Mouse (Mus musculus) liver, postnatal 0 days (tissue): ENCODE data around the gene Atp1a2. TPM values are rescaled to one million over a fixed set of nuclear protein-coding genes. Genes with fewer than 3 reads are reported as not detected.
"Not testable (repeated sequence)": the region's sequence is repeated elsewhere in the genome, so short reads cannot be mapped to it uniquely, and the experiment has no call there.

ENCODE experiments used
- ATAC-seq: fragments of 200-750 bp; cut with Nextera tagmentation; 2 replicates; pipeline ENCODE4 v1.8.0; 2017; ENCODE audit warnings: mild to moderate bottlenecking, moderate library complexity
- DNase-seq: peaks from one replicate; pipeline ENCODE4 v3.0.0-alpha.2; 2016
- H3K27ac ChIP-seq: fragments of 300-500 bp; sonication (generic); 2 replicates; pipeline ENCODE4 v1.5.1; 2014; ENCODE audit warnings: antibody characterized with exemption, moderate library complexity, mild to moderate bottlenecking, low read depth
- H3K27me3 ChIP-seq: fragments of 300-500 bp; sonication (generic); 2 replicates; pipeline ENCODE4 v1.6.1; 2014; ENCODE audit warnings: low read length, control low read depth, mixed read lengths; ENCODE audit not compliant: insufficient read depth
- H3K36me3 ChIP-seq: fragments of 300-500 bp; sonication (generic); replicated peaks from 2 replicates; pipeline ENCODE4 v1.6.1; 2014; ENCODE audit warnings: mild to moderate bottlenecking, control low read depth, low read length, moderate library complexity, mixed read lengths; ENCODE audit not compliant: insufficient read depth
- H3K4me1 ChIP-seq: fragments of 300-500 bp; sonication (generic); 2 replicates; pipeline ENCODE4 v1.6.1; 2014; ENCODE audit warnings: antibody characterized with exemption, mild to moderate bottlenecking, control low read depth; ENCODE audit not compliant: insufficient read depth
- H3K4me2 ChIP-seq: fragments of 300-500 bp; sonication (generic); 2 replicates; pipeline ENCODE4 v1.6.1; 2014; ENCODE audit warnings: low read depth, mild to moderate bottlenecking, low read length, moderate library complexity, mixed read lengths
- H3K4me3 ChIP-seq: fragments of 300-500 bp; sonication (generic); 2 replicates; pipeline ENCODE4 v1.5.1; 2014; ENCODE audit warnings: low read depth, low read length
- H3K9ac ChIP-seq: fragments of 300-500 bp; sonication (generic); replicated peaks from 2 replicates; pipeline ENCODE4 v1.6.1; 2014; ENCODE audit warnings: mild to moderate bottlenecking, moderate library complexity
- H3K9me3 ChIP-seq: fragments of 300-500 bp; sonication (generic); 2 replicates; pipeline ENCODE4 v1.6.1; 2016; ENCODE audit warnings: mild to moderate bottlenecking, control low read depth, low read length, mixed read lengths
- CTCF ChIP-seq: sonication (generic); IDR thresholded peaks from 2 replicates; pipeline ENCODE4 v1.5.1; 2016; ENCODE audit warnings: antibody characterized with exemption, low read depth
- EP300 ChIP-seq: IDR thresholded peaks from 2 replicates; pipeline ENCODE4 v1.6.1; 2016; ENCODE audit warnings: antibody characterized with exemption, low read depth, mild to moderate bottlenecking
- WGBS: fragments of 180-500 bp; shearing (Covaris S2); extraction: QIAGEN DNeasy Blood & Tissue Kit; methylation state at CpG from one replicate; pipeline ENCODE4 v1.1.7; 2014; ENCODE audit not compliant: insufficient replicate concordance; 5-methylcytosine and 5-hydroxymethylcytosine counted together
- polyA plus RNA-seq: library from polyadenylated mRNA; unstranded; fragments of >200 nt; fragmentation: Nextera tagmentation; extraction: Ambion mirVana; gene quantifications from 2 replicates; pipeline ENCODE4 v1.2.1, GENCODE M21; 2015

Gene Atp1a2
- polyA plus RNA-seq, 1 experiment from 2014 or later: 0.29 TPM

DNA sequence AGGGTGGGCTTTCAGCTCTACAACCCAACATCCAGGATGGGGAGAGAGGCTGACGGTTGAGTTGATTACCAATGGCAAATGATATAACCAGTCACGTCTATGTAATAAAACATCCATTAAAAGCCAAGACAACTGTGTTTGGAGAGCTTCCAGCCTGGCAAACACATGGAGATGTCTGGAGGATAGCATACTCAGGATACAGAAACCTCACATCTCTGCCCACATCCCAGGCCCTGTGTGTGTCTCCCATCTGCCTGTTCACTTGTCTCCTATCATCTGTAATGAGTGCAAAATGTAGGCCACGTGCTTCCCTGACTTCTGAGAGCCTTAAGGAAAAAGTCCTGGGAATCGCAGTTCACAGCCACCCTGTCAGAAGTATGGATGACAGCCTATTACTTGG lies 50.6 kb downstream of the Atp1a2 start:
- ATAC-seq (no peak), DNase-seq (no peak)
- Histone ChIP-seq H3K4me3 (no peak overlapping the region), H3K9me3 (no peaks in the 10 kb centered on the region), H3K4me1 (no peaks in the 10 kb centered on the region), H3K36me3 (no peaks in the 10 kb centered on the region), H3K27ac (no peak overlapping the region), H3K4me2 (no peak overlapping the region), H3K27me3 (peaks cover 16% of the 10 kb centered on the region; the same call in 1 of the 2 replicates), H3K9ac (no peak overlapping the region)
- TF ChIP-seq CTCF: no peak
- 71% methylated on average over 4 of the region's 4 CpGs for WGBS

GRCm38 (mm10) chr1:172244645-172245044 lies 53.2 kb downstream of the Atp1a2 start:
- WGBS: 33% methylated on average over 23 of the region's 23 CpGs
- not testable (repeated sequence) for H3K9me3 ChIP-seq, ATAC-seq, H3K4me3 ChIP-seq, H3K4me1 ChIP-seq, DNase-seq, H3K36me3 ChIP-seq, H3K9ac ChIP-seq, H3K27ac ChIP-seq
- Histone ChIP-seq H3K4me2 (peak overlapping the region; percentile 24; the same call in 1 of the 2 replicates), H3K27me3 (peaks cover 16% of the 10 kb centered on the region; the same call in 1 of the 2 replicates)

DNA sequence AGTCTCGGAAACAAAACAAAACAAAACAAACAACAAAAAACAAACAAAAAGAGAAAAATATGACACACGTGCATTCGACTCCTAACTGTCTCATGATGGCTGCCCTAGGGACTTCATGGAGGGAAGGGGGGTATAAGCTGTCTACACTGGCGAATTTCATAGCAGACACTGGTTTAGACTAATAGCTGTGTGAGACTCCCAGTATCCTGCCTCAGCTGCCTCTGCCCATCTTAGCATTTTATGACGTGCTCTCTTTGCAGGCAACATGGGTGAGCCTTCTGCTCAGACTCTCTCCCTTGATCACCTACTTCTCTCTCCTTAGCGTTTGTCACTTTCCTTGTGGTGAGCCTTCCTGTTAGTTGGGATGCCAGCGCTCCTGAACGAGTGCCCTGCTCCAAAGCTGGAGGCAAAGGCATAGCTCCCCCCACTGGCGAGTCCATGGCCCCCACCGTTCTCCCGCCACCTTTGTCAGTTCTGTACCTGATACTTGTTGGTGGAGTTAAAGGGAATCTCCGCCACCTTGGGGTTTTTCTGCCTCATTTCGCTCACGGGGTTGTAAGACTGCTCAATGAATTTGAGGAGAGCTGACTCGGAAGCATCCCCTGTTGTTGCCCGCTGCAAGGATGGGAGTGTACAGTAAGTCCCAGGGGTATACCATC lies 54.2 kb downstream of the Atp1a2 start:
- H3K9me3 ChIP-seq: no peaks in the 10 kb centered on the region
- no peak overlapping the region for H3K9ac ChIP-seq
- 31% methylated on average over 16 of the region's 16 CpGs for WGBS
- no peak for DNase-seq
- H3K27me3 ChIP-seq: peaks cover 16% of the 10 kb centered on the region; the same call in 1 of the 2 replicates
- H3K27ac ChIP-seq: no peak overlapping the region
- H3K4me1 ChIP-seq: no peaks in the 10 kb centered on the region
- no peak for TF ChIP-seq EP300
- TF ChIP-seq CTCF: peak; percentile 39; the same call in 1 of the 2 replicates
- ATAC-seq: no peak
- no peak overlapping the region for H3K4me2 ChIP-seq
- H3K4me3 ChIP-seq: no peak overlapping the region
- H3K36me3 ChIP-seq: no peaks in the 10 kb centered on the region

DNA sequence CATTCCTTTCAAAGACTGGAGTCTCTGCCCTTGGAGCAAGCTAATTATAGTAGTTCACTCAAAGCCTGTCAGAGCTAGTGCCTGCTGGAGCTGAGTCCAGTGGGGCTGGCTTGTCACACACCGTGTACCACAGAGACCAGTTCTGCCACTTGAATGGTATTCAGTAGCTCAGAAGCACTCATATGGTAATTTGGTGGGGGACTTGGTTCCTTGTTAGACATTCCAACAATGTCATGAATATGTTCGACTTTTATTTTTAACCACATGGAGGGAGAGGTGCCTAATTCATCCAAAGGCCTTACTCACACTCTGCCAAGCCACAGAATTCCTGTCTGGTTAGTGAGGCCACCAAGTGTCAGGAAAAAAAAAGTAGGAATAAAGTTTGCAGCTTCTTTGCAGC lies 55.5 kb downstream of the Atp1a2 start:
- Histone ChIP-seq H3K4me3 (no peak overlapping the region), H3K4me2 (no peak overlapping the region), H3K27me3 (peaks cover 16% of the 10 kb centered on the region; the same call in 1 of the 2 replicates), H3K9me3 (no peaks in the 10 kb centered on the region), H3K27ac (no peak overlapping the region), H3K9ac (no peak overlapping the region), H3K4me1 (no peaks in the 10 kb centered on the region), H3K36me3 (no peaks in the 10 kb centered on the region)
- DNase-seq (no peak), ATAC-seq (no peak)
- no peak for TF ChIP-seq CTCF
- WGBS: 59% methylated on average over 2 of the region's 2 CpGs

DNA sequence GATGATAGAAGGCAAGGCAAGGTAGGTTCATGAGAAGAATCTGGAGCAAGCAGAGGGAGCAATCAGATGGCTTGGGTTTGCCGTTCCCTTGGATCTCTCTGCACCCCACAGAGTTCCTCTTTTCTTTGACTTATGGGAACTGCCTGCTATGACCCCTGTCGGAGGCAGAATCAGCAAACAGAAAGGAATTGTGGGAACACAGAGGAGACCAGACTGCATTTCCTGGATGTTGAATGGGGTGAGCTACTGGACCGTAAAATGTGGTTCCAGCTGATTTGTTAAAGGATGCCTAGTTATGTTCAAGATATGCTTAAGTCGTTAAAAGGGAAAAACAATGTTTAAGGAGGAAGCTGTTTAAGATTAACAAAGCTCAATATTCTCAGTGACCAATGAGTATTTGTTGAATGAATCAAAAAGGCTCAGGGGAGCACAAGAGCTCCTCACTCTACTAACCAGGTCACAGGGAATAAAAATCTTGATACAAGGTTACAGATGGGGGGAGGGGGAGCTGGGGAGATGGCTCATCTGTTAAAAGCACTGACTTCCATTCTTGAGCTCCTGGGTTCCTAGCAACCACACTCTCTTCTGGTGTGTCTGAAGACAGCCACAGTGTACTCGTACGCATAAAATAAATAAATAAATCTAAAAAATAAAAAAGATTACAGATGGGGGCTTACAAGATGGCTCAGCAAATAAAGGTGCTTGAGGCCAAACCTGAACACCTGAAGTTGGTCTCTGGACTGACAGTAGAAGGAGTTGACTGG lies 56.7 kb downstream of the Atp1a2 start:
- peaks cover 16% of the 10 kb centered on the region; the same call in 1 of the 2 replicates for H3K27me3 ChIP-seq
- no peaks in the 10 kb centered on the region for H3K4me1 ChIP-seq
- 38% methylated on average over 6 of the region's 6 CpGs for WGBS
- TF ChIP-seq EP300 (no peak), CTCF (no peak)
- no peaks in the 10 kb centered on the region for H3K36me3 ChIP-seq
- no peak overlapping the region for H3K4me2 ChIP-seq
- H3K9ac ChIP-seq: no peak overlapping the region
- H3K4me3 ChIP-seq: no peak overlapping the region
- no peaks in the 10 kb centered on the region for H3K9me3 ChIP-seq
- H3K27ac ChIP-seq: no peak overlapping the region
- DNase-seq (no peak), ATAC-seq (no peak)

GRCm38 (mm10) chr1:172229215-172229614 lies 68.6 kb downstream of the Atp1a2 start:
- Histone ChIP-seq H3K36me3 (no peaks in the 10 kb centered on the region), H3K9me3 (no peaks in the 10 kb centered on the region), H3K27me3 (no peaks in the 10 kb centered on the region), H3K4me2 (no peak overlapping the region), H3K9ac (no peak overlapping the region), H3K4me3 (no peak overlapping the region), H3K27ac (no peak overlapping the region), H3K4me1 (no peaks in the 10 kb centered on the region)
- no peak for TF ChIP-seq EP300
- no peak for TF ChIP-seq CTCF
- no peak for ATAC-seq
- 63% methylated on average over 1 of the region's 1 CpGs for WGBS
- no peak for DNase-seq
